Mouse (Mus musculus): ENCODE results near the gene Zpr1. TPM values are rescaled to one million over a fixed set of nuclear protein-coding genes. Genes with fewer than 3 reads are reported as not detected.
"Not testable (repeated sequence)": the region's sequence is repeated elsewhere in the genome, so short reads cannot be mapped to it uniquely, and the experiment has no call there.

The Zpr1 gene
- total RNA-seq, 1 experiment from 2014 or later = 42.5 TPM

DNA sequence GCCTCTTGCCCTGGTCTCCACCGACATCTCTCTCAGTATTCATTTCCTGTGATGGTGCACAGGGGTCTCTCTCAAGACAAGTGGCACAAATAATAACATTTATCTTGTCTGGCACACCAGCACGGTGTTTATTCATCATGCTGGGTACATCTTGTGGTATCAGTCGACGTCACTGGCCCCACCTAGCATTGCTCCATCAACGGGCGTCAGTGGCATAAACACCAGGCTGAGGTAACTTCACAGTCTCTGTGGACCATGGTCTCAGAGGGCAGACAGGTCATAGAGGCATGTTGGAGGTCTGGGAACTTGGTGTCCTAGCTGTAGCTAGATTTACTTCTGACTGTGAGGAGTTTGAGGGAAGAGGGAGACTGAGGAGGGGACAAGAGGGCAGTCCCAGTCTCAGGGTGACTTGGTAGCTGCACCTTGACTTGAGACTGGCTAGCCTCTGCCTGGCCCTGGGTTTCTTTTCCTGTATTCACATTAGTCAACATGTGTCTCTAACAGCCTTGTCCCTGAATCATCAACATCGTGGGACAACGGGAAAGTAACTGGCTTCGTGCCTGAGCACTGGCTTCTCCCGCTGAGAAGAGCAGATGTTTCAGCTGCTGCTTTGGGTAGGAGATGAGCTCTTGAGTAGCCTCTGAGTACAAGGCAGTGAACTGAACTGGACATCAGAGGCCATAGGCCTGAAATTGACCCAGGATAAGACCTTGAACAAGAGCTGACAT, 16.0 kb upstream of the Zpr1 start:
- 0 out of 2 replicates have a peak, but pooled peaks have one; percentile 27 for ATAC-seq (replicated peaks; ENCODE audit: insufficient number of reproducible peaks, low FRiP score, low TSS enrichment, poor library complexity, severe bottlenecking)

DNA sequence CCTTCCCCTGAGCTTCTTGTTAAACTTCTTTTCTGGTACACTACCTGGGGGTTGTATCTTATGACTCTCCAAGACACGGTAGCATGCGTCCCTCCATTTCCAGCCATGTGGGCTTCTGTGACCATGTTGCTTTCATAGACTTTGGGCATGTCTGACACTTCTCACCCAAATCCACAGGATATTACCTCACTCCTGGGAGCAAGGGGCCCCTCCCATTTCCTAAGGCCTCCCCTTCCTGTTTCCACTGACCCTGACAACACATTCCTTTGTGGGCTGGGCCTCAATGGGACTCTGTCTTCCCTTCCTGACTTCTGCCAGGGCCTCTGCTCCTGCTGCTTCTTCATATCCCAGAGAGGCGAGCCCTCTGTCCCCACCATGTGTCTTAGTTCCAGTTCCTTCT, 15.3 kb upstream of the Zpr1 start:
- ATAC-seq (replicated peaks; ENCODE audit: insufficient number of reproducible peaks, low FRiP score, low TSS enrichment, poor library complexity, severe bottlenecking) = no peak

DNA sequence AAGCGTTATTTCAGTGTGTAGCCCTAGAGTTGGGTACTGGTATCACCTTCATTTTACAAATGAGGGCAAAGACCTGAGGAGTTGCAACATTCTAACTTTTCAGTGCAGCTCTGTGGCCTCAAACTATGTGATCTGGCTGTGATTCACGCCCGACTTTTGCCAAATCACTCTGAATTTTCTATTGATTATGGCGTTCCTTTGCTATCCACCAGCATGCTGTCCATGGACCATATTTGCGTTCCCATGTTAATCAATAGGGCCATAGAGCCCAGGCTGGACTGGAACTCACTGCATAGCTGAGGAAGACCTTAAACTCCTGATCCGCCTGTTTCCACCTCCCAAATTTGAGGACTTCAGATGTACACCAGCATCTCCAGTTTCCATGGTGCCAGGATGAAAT, 13.8 kb upstream of the Zpr1 start:
- ATAC-seq (replicated peaks; ENCODE audit: insufficient number of reproducible peaks, low FRiP score, low TSS enrichment, poor library complexity, severe bottlenecking) = no peak

DNA sequence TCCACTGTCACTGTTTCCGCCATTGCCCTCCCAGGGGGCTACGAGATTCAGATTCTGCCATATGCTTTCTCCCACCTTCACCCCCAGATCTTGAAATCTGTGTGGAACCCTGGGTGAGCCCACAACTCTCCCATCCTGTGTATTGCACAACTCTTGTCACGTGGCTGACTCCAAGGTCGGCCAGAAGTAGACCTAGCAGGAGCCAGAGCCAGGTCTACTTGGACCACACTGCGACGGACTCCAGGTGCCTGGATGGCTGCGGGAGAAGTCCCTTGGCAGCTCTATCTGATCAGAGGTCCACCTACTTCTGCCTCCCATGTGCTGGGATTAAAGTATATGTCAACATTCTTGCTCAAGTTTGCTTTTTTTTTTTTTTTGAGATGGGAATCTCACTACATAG, 11.7 kb upstream of the Zpr1 start:
- ATAC-seq (replicated peaks; ENCODE audit: insufficient number of reproducible peaks, low FRiP score, low TSS enrichment, poor library complexity, severe bottlenecking) = no peak

DNA sequence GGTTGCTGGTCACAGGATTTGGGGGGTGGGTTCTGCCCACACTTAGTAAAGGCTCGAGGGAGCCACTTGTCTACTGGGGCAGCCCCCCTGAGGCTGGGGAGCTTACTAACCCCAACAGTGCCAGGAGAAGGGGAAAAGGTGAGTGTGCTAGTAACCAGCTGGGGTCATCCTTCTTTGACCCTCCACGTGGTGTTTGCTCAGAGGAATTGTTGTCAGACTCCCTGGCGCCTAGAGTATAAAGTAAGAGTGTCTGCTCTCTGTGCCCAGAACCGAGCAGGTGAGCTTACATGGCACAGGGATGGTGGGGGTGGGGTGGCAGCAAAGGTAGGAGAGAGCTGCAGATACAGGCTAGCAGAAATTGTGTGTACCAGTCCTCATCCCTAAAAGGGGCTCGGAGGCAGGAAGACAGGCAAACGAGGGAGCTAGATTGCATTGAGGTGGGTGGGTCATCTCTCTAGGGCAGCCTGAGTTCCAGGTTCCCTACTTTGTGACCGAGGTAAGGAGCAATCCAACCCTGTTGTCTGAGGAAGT, 4.5 kb upstream of the Zpr1 start, which contains the start of gene Apoa5:
TSS of gene Apoa5 (plus strand) at position 291 of the 531 bp plus-strand sequence.
- no peak for ATAC-seq (replicated peaks; ENCODE audit: insufficient number of reproducible peaks, low FRiP score, low TSS enrichment, poor library complexity, severe bottlenecking)

DNA sequence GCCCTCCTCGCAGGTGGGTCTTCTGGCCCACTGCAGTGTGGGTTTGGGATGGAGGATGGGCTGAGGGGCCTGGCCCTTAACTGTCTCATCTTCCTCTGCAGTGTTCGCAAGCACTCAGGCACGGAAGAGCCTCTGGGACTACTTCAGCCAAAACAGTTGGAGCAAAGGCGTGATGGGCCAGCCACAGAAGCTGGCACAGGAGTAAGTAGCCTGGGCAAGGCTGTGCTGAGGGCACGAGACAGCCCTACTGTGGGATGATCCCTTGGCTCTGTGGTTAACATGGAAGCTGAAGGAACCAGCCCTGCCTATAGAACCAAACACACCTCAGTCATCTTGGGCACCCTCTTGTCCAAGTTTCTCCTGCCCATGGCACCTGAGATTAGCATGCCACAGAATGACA, 3.7 kb upstream of the Zpr1 start:
- ATAC-seq (replicated peaks; ENCODE audit: insufficient number of reproducible peaks, low FRiP score, low TSS enrichment, poor library complexity, severe bottlenecking) = no peak

DNA sequence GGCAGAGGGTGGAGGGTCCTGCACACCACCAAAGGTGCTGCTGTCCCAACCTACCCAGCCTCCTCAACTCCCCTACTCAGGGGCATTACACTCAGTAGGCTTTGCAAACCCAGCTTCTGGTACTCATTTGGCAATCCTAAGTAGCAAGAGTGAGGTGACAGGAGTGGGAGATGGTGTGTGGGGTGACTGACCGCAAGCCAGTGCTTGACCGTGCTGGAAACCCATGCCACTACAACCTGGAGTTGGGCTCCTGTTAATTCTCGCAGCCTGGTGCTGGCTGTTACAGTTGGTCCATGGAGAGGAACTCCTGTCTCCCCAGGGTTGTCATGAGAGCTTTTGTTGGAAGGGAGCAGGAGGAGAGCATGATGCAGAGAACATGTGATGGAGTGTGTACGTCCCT, 2.1 kb upstream of the Zpr1 start:
- ATAC-seq (replicated peaks; ENCODE audit: insufficient number of reproducible peaks, low FRiP score, low TSS enrichment, poor library complexity, severe bottlenecking) = no peak

DNA sequence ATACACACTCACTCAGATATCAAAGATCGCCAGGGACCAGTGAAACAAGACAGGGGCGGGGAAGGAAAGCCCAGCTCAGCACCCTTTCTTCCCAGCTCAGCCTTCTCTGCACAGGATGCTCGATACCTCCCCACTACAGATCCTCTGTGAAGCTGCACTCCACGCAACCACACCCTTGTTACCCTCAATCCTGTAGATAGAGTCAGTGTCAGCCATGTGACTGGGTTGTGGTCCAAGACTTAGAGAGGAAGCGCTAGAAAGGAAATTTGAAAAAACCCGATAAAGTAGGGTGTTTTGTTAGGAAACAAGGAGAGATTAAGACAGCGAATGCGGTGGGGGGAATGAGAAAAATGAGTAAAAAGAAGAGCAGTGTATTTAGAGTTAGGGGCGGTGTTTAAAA, 794 bp upstream of the Zpr1 start:
- ATAC-seq (replicated peaks; ENCODE audit: insufficient number of reproducible peaks, low FRiP score, low TSS enrichment, poor library complexity, severe bottlenecking) = no peak

DNA sequence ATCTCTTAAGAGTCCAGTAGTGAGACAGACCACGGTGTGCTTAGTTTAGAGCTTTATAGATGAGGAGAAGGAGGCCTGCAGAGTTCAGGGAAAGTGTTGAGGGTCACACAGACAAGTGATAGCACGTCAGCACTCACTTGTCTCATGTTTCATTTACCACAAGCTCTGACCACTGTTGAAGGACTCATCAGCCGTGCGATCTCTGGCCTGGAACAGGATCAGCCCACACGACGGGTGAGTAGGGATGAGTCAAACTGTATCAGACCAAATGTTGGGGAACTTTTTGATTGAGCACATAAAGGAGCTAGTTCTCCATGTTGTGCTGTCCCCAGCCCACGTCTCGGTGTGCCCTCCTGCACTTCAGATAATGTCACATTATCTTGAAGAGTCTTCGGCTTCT, 1.6 kb downstream of the Zpr1 start:
- no peak for ATAC-seq (replicated peaks; ENCODE audit: insufficient number of reproducible peaks, low FRiP score, low TSS enrichment, poor library complexity, severe bottlenecking)

DNA sequence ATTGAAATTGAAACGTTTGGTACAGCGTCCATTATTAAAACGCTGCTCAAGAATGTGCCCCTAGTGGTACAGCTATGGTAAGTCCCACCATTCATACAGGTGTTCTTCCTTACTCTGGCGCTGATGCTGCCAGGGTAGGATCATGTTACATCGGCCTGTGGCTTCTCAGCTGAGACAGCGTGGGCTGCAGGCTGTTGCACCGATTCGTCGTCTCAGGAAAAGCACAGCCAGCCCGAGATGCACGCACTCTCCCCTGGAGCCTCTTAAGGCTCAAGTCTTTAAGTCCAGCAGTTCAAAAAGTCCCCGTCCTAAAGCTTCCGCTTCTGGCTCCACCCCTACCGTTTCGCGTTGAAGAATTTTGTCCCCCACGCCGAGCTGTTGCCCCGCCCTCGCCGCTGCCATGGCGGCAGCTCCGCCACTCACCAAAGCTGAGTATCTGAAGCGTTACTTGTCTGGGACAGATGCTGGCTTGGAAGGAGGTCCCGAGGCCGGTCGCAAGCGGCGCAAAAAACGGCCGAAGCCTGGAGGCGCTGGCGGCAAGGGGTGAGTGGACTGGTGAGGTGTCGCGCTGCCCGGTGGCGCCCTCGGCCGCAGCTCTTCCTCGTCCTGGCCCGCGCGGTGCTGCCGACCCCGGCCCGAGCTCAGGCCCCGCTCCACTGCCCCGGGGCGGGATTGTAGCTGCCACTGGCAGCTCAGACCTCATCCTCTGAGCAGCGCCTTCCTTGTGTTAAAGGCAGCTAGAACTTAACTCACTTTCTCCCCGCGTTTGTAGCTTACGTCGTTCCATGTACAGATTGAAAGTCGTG, 10.0 kb downstream of the Zpr1 start, which contains the start of gene Bud13:
TSS of gene Bud13 (plus strand) at position 378 of the 806 bp plus-strand sequence.
- ATAC-seq (replicated peaks; ENCODE audit: insufficient number of reproducible peaks, low FRiP score, low TSS enrichment, poor library complexity, severe bottlenecking) = peak; percentile 96

DNA sequence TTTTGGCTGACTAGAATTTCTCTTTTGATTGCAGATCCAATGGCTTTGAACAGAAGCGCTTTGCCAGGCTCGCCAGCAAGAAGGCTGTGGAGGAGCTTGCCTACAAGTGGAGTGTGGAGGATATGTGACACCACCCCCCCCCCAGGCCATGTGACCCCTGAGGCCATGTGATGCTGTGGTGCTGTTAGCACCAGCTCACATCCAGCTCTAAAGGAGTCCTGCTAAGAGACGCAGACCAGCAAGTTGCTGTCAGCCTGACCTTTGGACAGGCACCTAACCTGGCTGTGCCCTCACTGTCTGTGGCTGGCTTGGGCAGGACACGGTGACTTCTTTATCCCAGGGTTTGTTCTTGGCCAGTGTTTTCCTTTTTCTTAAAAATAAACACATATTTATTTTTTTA, 25.5 kb downstream of the Zpr1 start:
- ATAC-seq (replicated peaks; ENCODE audit: insufficient number of reproducible peaks, low FRiP score, low TSS enrichment, poor library complexity, severe bottlenecking) = no peak

DNA sequence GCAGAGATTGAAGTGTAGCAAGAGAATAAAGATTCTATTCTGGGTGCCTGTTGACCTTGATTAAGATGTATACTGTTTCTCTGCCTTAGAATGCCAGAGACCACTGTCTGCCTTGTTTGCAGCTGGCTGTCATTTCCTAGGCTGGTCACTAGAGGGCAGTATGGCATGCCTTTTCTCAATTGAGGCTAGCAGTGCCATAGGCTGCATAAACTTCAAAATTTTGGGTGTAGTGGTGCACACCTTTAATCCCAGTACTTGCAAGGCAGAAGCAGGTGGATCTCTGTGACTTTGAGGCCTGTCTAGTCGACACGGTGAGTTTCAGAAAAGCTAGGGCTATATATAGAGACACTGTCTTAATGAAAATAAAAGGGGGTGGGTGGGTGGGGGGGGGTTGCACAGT, 29.3 kb downstream of the Zpr1 start:
- peak; percentile 74; the same call in 1 of the 2 replicates for ATAC-seq (replicated peaks; ENCODE audit: insufficient number of reproducible peaks, low FRiP score, low TSS enrichment, poor library complexity, severe bottlenecking)

DNA sequence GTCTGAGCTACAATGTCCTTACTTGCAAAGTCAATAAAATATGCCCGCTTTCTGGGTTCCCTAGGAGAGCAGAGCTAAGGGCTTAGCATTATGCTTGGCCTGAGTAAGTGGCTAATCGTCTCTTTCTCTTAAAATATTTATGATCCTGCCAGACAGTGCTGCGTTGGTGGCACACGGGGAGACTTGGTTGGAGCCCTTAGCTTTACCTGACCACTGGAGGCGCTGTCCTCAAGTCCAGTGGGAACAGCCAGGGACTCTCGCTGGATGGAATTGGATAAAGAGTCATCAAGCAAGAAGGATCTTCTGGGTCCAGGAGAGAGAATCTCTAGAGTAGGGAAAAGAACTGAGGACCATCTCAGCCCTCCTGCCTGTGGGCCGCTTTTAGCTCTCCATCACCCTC, 36.3 kb downstream of the Zpr1 start:
- no peak for ATAC-seq (replicated peaks; ENCODE audit: insufficient number of reproducible peaks, low FRiP score, low TSS enrichment, poor library complexity, severe bottlenecking)

DNA sequence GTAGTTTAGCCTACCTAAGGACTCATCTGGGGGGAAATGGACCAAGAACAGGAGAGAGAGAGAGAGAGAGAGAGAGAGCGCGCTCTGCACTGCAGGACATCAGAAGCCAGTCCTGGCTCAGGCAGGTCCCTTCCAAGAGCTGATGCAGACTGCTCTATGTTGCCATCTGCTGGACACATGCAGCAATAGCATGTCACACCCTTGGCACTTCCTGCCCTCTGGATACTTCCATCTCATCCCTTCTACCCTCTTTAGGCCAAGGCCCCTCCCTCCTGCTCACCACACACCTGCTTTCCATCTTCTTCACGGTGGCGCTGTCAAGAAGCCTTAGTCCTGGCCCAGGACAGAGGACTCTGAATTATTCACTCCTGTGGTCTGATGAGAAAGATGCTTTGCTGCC, 41.6 kb downstream of the Zpr1 start:
- ATAC-seq (replicated peaks; ENCODE audit: insufficient number of reproducible peaks, low FRiP score, low TSS enrichment, poor library complexity, severe bottlenecking) = peak; percentile 86

DNA sequence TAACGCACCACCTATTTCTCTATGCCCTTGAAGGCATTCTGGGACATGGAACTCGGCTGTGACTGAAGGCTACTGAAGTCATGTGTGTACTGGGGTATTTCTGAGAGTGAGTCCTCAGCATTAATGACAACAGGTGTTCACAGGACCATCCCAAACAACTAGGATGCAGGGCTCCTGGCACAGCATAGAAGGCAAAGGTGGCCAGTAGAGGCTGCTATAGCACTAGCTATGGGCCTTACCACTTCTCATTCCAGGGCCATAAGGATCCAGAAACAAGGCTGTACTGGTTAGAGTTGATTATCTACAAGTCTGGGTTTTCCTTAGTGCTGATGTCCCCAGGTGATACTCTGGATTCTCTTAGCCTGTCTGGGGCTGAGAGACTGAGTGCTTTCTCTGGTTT, 42.1 kb downstream of the Zpr1 start:
- ATAC-seq (replicated peaks; ENCODE audit: insufficient number of reproducible peaks, low FRiP score, low TSS enrichment, poor library complexity, severe bottlenecking) = no peak

DNA sequence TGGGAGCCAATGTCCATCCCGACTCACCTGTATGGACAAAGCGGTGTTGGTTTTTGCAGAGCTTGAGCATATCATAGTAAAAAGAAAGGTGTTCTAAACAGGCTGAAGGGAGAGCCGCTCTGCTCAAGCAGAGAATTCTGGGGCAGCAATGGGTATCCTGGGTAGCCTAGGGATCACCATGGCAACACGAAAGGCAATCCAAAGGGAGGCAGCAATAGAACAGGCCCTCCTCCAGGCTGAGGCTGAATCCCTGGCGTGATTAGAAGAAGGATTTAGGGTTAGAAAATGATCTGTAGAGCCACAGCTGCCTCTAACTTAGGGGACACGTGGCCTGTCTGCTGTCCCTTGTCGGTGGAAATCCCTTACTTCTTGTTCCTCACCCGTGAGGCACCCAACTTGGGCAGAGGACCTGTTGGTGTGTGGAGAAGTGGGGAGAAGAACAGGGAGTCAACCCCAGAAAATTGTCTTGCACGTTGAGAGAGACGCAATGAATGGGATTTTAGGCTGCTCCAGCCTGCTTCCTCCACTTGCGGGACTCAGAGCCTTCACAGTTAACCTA, 43.0 kb downstream of the Zpr1 start:
- no peak for ATAC-seq (replicated peaks; ENCODE audit: insufficient number of reproducible peaks, low FRiP score, low TSS enrichment, poor library complexity, severe bottlenecking)

DNA sequence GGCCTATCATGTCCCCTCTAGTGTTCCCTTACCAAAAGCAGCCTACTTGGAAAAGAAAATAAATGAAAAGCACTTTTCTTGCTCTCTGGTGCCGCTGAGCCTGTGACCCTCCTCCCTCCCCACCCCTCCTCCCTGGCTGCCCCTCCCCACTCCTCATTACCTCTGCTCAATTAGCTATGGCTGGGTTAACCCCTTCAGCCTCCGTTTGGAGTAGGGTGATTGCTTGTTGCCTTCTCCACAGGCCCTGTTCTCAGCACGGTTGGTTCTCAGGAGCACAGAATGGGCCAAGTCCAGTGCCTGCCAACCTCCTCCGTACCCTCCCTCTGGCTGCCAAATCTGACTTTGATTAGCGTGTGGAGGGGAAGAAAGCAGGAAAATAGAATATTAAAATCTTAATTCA, 43.5 kb downstream of the Zpr1 start:
- ATAC-seq (replicated peaks; ENCODE audit: insufficient number of reproducible peaks, low FRiP score, low TSS enrichment, poor library complexity, severe bottlenecking) = no peak

DNA sequence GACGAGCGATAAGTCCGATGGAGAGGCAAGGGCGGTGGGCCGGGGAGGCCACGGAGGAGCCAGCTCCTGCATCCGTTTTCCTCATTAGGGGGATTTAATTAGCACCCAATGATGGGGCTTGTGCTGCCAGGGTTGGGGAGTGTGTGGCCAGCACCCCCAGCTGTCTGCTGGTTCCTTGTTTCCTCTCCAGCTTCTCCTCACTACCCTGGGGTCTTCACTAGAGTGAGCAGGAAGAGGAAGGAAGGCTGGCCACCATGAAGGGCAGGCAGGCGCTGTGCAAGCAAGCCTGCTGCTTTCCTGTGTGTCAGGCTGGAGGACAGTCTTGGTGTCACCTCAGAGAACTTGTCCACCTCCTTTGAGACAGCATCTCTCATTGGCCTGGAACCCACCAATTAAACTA, 44.0 kb downstream of the Zpr1 start:
- no peak for ATAC-seq (replicated peaks; ENCODE audit: insufficient number of reproducible peaks, low FRiP score, low TSS enrichment, poor library complexity, severe bottlenecking)

DNA sequence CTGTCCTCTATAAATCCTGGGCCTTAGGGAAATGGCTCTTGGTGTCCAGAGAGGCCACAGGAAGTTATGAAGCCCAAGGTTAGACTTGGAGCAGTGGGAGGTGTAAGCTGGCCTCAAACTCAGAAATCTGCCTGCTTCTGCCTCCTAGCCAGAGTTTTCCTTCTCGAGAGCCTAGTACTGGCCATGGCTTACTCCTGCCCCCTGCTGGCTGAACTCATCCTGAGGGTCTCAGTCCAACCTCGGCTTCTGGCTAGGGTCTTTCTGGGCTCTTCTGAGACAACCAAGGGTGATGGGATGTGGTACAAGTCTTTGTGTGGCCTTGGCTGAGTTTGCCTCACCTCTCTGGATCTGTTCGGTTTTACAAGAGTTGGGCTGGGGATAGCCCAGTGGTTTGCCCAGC, 45.1 kb downstream of the Zpr1 start:
- ATAC-seq (replicated peaks; ENCODE audit: insufficient number of reproducible peaks, low FRiP score, low TSS enrichment, poor library complexity, severe bottlenecking) = no peak

DNA sequence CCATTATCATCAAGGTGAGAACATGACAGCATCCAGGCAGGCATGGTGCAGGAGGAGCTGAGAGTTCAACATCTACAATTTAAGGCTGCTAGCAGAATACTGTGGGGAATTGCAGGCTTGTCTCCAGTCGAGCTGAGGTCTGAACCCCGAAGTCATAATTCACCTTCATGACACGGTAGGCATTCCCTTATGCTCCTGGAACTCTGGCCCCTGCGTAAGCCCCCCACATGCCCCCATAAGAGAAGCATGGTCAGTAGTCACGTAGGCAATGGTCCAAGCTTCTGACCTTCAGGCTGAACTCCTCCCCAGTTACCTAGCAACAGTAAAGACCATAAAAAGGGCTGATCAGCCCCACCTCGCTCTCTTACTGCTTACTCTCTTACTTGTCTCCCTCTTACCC, 47.0 kb downstream of the Zpr1 start, which contains the start of gene 4931429L15Rik:
TSS of gene 4931429L15Rik (minus strand) at position 101 of the 400 bp plus-strand sequence.
- ATAC-seq (replicated peaks; ENCODE audit: insufficient number of reproducible peaks, low FRiP score, low TSS enrichment, poor library complexity, severe bottlenecking) = not testable (repeated sequence)

All from monocyte, adult 5-6 weeks (primary cell).